Mouse (Mus musculus) forebrain, embryonic 11.5 days (tissue): ENCODE results near the gene Zfand3. TPM values are rescaled to one million over a fixed set of nuclear protein-coding genes. Genes with fewer than 3 reads are reported as not detected.

Experiments used
- ATAC-seq: fragments of 200-750 bp; cut with Nextera tagmentation; replicated peaks from 2 replicates; pipeline ENCODE4 v1.8.0; 2017; ENCODE audit warnings: moderate TSS enrichment; ENCODE audit not compliant: low FRiP score
- DNase-seq: peaks from one replicate; pipeline ENCODE4 v3.0.0-alpha.2; 2017; ENCODE audit warnings: low spot score
- H3K27ac ChIP-seq: fragments of 300-500 bp; sonication (generic); 2 replicates; pipeline ENCODE4 v1.5.1; 2014; ENCODE audit warnings: low read depth, low read length
- H3K27me3 ChIP-seq: fragments of 300-500 bp; sonication (generic); 2 replicates; pipeline ENCODE4 v1.6.1; 2014; ENCODE audit warnings: mild to moderate bottlenecking, low read length, mixed read lengths; ENCODE audit not compliant: control insufficient read depth, insufficient read depth
- H3K36me3 ChIP-seq: fragments of 300-500 bp; sonication (generic); 2 replicates; pipeline ENCODE4 v1.6.1; 2014; ENCODE audit warnings: mild to moderate bottlenecking, low read length, moderate library complexity, mixed read lengths; ENCODE audit not compliant: control insufficient read depth, insufficient read depth
- H3K4me1 ChIP-seq: fragments of 300-500 bp; sonication (generic); replicated peaks from 2 replicates; pipeline ENCODE4 v1.6.1; 2014; ENCODE audit warnings: low read length, mixed read lengths; ENCODE audit not compliant: control insufficient read depth, insufficient read depth
- H3K4me2 ChIP-seq: fragments of 300-500 bp; sonication (generic); 2 replicates; pipeline ENCODE4 v1.6.1; 2014; ENCODE audit warnings: low read depth, mild to moderate bottlenecking, low read length, moderate library complexity, mixed read lengths; ENCODE audit not compliant: severe bottlenecking
- H3K4me3 ChIP-seq: fragments of 300-500 bp; sonication (generic); 2 replicates; pipeline ENCODE4 v1.5.1; 2014; ENCODE audit warnings: low read depth, low read length
- H3K9ac ChIP-seq: fragments of 300-500 bp; sonication (generic); 2 replicates; pipeline ENCODE4 v1.6.1; 2014; ENCODE audit warnings: low read length
- H3K9me3 ChIP-seq: fragments of 300-500 bp; sonication (generic); 2 replicates; pipeline ENCODE4 v1.6.1; 2016; ENCODE audit warnings: low read length, mixed read lengths; ENCODE audit not compliant: control insufficient read depth
- WGBS: fragments of 180-500 bp; shearing (Covaris S2); extraction: QIAGEN DNeasy Blood & Tissue Kit; methylation state at CpG from one replicate; pipeline ENCODE4 v1.1.7; 2014; 5-methylcytosine and 5-hydroxymethylcytosine counted together
- polyA plus RNA-seq: library from polyadenylated mRNA; unstranded; fragments of >200 nt; fragmentation: Nextera tagmentation; extraction: Ambion mirVana; gene quantifications from 2 replicates; pipeline ENCODE4 v1.2.1, GENCODE M21; 2014

The Zfand3 gene
- polyA plus RNA-seq, 1 experiment from 2014 or later = 55.8 TPM

GRCm38 (mm10) chr17:30193615-30194014 is 189.1 kb downstream of the Zfand3 start:
- 79% methylated on average over 2 of the region's 2 CpGs for WGBS
- no peak overlapping the region for H3K9ac ChIP-seq
- no peaks in the 10 kb centered on the region for H3K27me3 ChIP-seq
- ATAC-seq = no peak
- DNase-seq = peak; percentile 38
- H3K4me3 ChIP-seq = no peak overlapping the region
- H3K4me2 ChIP-seq = no peak overlapping the region
- H3K27ac ChIP-seq = no peak overlapping the region
- peaks cover 15% of the 10 kb centered on the region; the same call in 1 of the 2 replicates for H3K4me1 ChIP-seq
- H3K36me3 ChIP-seq = no peaks in the 10 kb centered on the region
- no peaks in the 10 kb centered on the region for H3K9me3 ChIP-seq

DNA sequence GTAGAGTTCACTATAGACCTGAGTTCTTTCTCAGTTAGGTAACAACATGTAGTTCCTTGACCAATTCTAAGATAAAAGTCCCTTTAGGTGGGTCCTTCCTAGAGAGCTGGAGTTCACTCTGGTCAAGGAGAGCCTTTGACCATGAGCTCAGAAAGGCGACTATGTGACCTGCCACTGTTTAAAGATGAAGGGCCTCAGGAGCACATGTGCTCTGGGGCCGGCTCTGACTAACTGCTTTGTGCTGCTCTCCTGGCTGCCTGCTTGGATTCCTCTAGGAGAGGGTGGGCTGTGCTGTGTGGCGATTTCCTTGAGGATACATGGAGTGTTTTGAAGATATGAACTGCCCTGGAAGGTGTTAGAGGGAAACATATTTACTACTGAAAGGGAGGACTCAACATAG is 189.6 kb downstream of the Zfand3 start:
- Histone ChIP-seq H3K27ac (no peak overlapping the region), H3K9me3 (no peaks in the 10 kb centered on the region), H3K4me1 (peaks cover 13% of the 10 kb centered on the region; the same call in 1 of the 2 replicates), H3K4me3 (no peak overlapping the region), H3K4me2 (no peak overlapping the region), H3K27me3 (no peaks in the 10 kb centered on the region), H3K9ac (no peak overlapping the region), H3K36me3 (no peaks in the 10 kb centered on the region)
- ATAC-seq = no peak
- 80% methylated on average over 3 of the region's 3 CpGs for WGBS
- DNase-seq = peak; percentile 24

DNA sequence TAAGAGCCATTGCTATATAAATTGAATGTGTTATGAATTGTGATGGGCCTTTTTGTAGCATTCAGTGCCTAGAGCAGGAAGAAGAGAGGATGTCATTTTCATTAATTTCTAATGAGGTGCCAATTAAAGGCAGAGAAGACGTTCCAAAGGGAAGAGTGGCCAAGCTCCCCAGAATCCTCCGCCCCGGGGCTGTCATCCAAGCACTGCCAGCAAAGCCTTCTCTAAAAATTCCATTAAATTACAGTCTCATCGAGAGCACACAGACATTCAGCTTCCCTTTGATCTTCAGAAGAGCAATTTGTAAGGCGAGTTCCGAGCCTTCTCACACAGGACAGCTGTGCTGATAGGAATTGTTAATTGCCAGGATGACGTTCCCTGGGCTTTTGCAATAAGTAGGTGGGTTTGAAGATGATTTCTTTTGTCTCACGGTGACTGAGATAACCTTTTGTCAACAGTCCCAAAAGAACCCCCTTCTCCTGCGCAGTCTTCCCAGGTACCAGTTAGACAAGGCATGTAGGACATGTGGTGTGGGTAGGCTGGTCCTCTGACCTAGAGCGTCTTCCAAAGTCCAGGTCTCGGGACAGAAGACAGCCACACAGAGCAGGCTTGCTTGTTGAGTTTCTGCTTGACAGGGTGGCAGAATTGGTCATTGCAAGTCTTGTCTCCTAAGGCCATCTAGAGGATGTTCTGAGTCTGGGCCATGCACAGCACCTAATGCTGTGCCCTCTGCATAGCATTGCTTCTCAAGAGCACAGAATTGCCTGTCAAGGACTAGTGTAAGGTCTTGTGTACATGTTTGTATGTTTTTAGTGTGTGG is 190.3 kb downstream of the Zfand3 start:
- no peak overlapping the region for H3K4me2 ChIP-seq
- no peak overlapping the region for H3K4me3 ChIP-seq
- H3K9me3 ChIP-seq = no peaks in the 10 kb centered on the region
- peaks cover 10% of the 10 kb centered on the region; the same call in 1 of the 2 replicates for H3K4me1 ChIP-seq
- no peak for ATAC-seq
- no peak overlapping the region for H3K9ac ChIP-seq
- H3K27me3 ChIP-seq = no peaks in the 10 kb centered on the region
- peak; percentile 50 for DNase-seq
- 0 out of 2 replicates have a peak overlapping the region, but pooled peaks have one; percentile 12 for H3K27ac ChIP-seq
- H3K36me3 ChIP-seq = no peaks in the 10 kb centered on the region
- whole genome bisulfite sequencing = 76% methylated on average over 11 of the region's 11 CpGs

DNA sequence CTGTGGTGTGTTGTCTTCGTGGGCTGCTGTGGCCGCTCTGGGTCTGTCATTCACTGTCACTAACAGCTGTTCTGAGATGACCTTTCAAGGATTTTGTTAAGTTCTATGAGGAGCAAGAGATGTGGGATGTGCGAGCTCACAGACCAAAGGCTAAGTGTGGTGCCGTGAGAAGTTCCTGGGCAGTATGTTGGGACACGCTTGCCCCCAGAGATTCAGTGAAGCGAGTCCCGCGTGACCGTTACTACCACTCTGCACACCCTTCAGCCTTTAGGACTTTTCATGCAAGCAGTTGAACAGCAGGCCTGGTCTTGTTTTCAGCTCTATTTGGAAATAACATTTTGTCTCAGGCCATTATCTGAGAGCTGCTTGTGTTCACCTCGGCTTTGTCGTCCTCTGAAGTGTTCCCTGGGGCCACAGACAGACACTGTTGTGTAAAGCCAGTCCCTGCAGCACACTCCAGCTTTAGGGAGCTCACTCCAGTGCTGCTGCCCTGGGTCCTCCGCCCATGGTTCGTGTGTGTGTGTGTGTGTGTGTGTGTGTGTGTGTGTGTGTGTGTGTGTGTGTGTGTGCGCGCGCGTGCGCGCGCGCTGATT is 191.2 kb downstream of the Zfand3 start:
- Histone ChIP-seq H3K4me3 (no peak overlapping the region), H3K36me3 (no peaks in the 10 kb centered on the region), H3K4me2 (no peak overlapping the region), H3K9ac (no peak overlapping the region), H3K27ac (no peak overlapping the region), H3K27me3 (no peaks in the 10 kb centered on the region), H3K9me3 (no peaks in the 10 kb centered on the region), H3K4me1 (peaks cover 9% of the 10 kb centered on the region; the same call in 1 of the 2 replicates)
- WGBS = 87% methylated on average over 21 of the region's 21 CpGs
- ATAC-seq = no peak
- peak; percentile 48 for DNase-seq

DNA sequence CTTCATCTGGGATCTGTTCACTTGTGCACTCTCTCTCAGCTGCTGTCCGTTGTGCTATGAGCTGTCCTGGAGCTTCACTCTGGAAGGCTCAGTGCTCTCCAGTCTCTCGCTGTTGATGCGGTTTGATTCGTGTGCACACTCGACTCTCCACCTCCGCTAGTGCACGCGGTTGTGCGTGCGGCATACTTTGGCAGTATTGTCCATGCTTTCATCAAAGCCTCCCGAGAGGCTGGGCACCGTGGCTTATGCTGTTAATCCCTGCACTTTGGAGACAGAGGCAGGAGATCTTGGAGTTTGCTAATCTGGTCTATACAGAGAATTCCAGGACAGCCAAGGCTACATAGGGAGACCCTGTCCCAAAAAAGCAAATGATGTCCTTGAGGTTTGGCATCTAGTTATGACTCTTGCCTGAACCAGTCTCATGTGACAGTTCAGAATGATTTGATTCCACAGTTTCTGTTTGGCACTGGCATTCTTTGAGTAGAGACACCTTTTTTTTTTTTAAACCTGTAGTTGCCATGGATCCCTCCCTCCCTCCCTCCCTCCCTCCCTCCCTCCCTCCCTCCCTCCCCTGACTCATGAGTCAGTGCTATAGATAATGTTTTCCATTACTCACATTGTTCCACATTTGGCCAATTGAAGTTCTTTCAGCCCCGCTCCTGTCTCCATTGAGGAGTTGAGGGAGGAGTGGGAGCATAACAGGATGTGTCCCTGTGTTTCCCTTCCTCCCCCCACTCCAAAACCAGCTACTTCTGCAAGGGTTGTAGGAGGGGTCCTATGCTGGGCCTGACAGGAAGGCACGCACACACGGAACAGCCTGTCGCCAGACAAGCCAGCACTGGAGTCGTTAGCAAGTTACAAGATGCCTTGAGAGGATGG is 192.1 kb downstream of the Zfand3 start:
- H3K4me3 ChIP-seq = no peak overlapping the region
- ATAC-seq (no peak), DNase-seq (peak; percentile 50)
- no peak overlapping the region for H3K4me2 ChIP-seq
- H3K27ac ChIP-seq = no peak overlapping the region
- no peaks in the 10 kb centered on the region for H3K27me3 ChIP-seq
- H3K4me1 ChIP-seq = peaks cover 9% of the 10 kb centered on the region; the same call in 1 of the 2 replicates
- WGBS = 70% methylated on average over 17 of the region's 17 CpGs
- no peak overlapping the region for H3K9ac ChIP-seq
- H3K36me3 ChIP-seq = no peaks in the 10 kb centered on the region
- no peaks in the 10 kb centered on the region for H3K9me3 ChIP-seq

GRCm38 (mm10) chr17:30197280-30198030 is 192.9 kb downstream of the Zfand3 start:
- Histone ChIP-seq H3K4me3 (no peak overlapping the region), H3K4me2 (no peak overlapping the region), H3K27me3 (no peaks in the 10 kb centered on the region), H3K4me1 (peaks cover 9% of the 10 kb centered on the region; the same call in 1 of the 2 replicates), H3K27ac (no peak overlapping the region), H3K9me3 (no peaks in the 10 kb centered on the region), H3K9ac (no peak overlapping the region), H3K36me3 (no peaks in the 10 kb centered on the region)
- ATAC-seq (no peak), DNase-seq (peak; percentile 47)
- WGBS = 71% methylated on average over 12 of the region's 12 CpGs

DNA sequence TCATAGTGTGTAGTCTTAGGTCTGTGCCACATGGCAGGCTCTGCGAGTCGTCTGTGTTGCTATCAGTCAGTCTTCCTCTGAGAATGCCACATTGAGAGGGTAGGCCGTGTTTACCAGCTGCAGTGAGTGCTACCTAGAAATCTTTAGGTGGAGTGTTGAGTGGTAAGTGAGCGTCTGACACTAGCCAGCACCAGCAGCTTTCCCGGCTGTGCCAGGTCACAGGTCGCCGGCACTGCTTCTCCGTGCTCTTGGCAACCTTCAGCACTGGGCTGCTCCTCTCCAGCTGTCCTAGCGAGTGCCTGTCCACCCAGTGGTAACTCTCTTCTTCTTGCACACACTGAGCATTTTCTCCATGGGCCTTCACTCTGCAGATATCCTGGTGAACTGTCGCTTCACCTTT is 193.9 kb downstream of the Zfand3 start:
- no peaks in the 10 kb centered on the region for H3K27me3 ChIP-seq
- no peak overlapping the region for H3K4me2 ChIP-seq
- no peaks in the 10 kb centered on the region for H3K9me3 ChIP-seq
- ATAC-seq = no peak
- no peak overlapping the region for H3K9ac ChIP-seq
- no peak overlapping the region for H3K27ac ChIP-seq
- H3K4me3 ChIP-seq = no peak overlapping the region
- peak; percentile 42 for DNase-seq
- H3K4me1 ChIP-seq = peaks cover 9% of the 10 kb centered on the region; the same call in 1 of the 2 replicates
- 78% methylated on average over 10 of the region's 10 CpGs for WGBS
- H3K36me3 ChIP-seq = no peaks in the 10 kb centered on the region; the same call in 1 of the 2 replicates
